Mouse (Mus musculus) bone marrow macrophage, adult 2 months (primary cell): ENCODE results near the gene Vti1b.

Source experiments
- CTCF ChIP-seq: IDR thresholded peaks from 2 replicates; pipeline ENCODE4 v1.5.1; 2012; ENCODE audit warnings: low read depth, mild to moderate bottlenecking, low read length, moderate library complexity
- POLR2A ChIP-seq: IDR thresholded peaks from 2 replicates; pipeline ENCODE4 v1.6.1; 2012; ENCODE audit warnings: mild to moderate bottlenecking, low read depth, low read length, borderline replicate concordance

GRCm38 (mm10) chr12:79191701-79192100 is 19.2 kb upstream of the Vti1b start:
- TF ChIP-seq POLR2A, result no peak
- TF ChIP-seq CTCF, result no peak
